In genomic region chr7:40898711-40899375, GRCm38 (mm10) we compare ENCODE assay signal across 8 mouse cellular contexts. TPM values are rescaled to one million over a fixed set of nuclear protein-coding genes. Genes with fewer than 3 reads are reported as not detected.
A peak's percentile ranks its signal among the peaks of the same experiment; 100 is the strongest.
DNase-seq lines count a peak whose midpoint lies in the region; ATAC-seq lines count a peak whose summit lies in the region.

No protein-coding gene starts in this region.

- H3K4me2 ChIP-seq in embryonic facial prominence, embryonic 15.5 days (replicated peaks), result peak overlapping the region; percentile 93
- H3K4me2 ChIP-seq in intestine, embryonic 16.5 days (ENCODE audit: low read depth, low read length), result peak overlapping the region; percentile 76
- H3K4me2 ChIP-seq in liver, embryonic 11.5 days, result peak overlapping the region; percentile 69

- H3K4me3 ChIP-seq in embryonic facial prominence, embryonic 15.5 days (replicated peaks), result peak overlapping the region; percentile 55
- H3K4me3 ChIP-seq in intestine, embryonic 16.5 days (ENCODE audit: low read length), result peak overlapping the region; percentile 49
- H3K4me3 ChIP-seq in liver, embryonic 11.5 days (ENCODE audit: low read depth, low read length), result peak overlapping the region; percentile 44

- DNase-seq in cerebellum, postnatal 14 days, result peak; percentile 46 to 48
- DNase-seq in cerebellum, adult 9-10 months, result no peak
- peak; percentile 1 for DNase-seq in 3134 (ENCODE audit: extremely low read depth, insufficient read length, low spot score)
- peak; percentile 39 for DNase-seq in liver, embryonic 11.5 days (ENCODE audit: low spot score)
- DNase-seq in right cerebral cortex, postnatal 14 days, result peak; percentile 68
- DNase-seq in lung, postnatal 36 days, result no peak

- no peaks in the 10 kb centered on the region for H3K36me3 ChIP-seq in embryonic facial prominence, embryonic 15.5 days
- H3K36me3 ChIP-seq in intestine, embryonic 16.5 days (ENCODE audit: control insufficient read depth, insufficient read depth, low read length), result no peaks in the 10 kb centered on the region
- H3K36me3 ChIP-seq in liver, embryonic 11.5 days (ENCODE audit: control insufficient read depth, insufficient read depth, low read length), result no peaks in the 10 kb centered on the region

- H3K4me1 ChIP-seq in embryonic facial prominence, embryonic 15.5 days, result peaks cover 26% of the 10 kb centered on the region
- peaks cover 11% of the 10 kb centered on the region for H3K4me1 ChIP-seq in intestine, embryonic 16.5 days (ENCODE audit: control insufficient read depth, insufficient read depth, low read length)
- no peaks in the 10 kb centered on the region for H3K4me1 ChIP-seq in liver, embryonic 11.5 days (replicated peaks; ENCODE audit: control insufficient read depth, insufficient read depth, low read length)

- H3K27ac ChIP-seq in embryonic facial prominence, embryonic 15.5 days (replicated peaks), result no peak overlapping the region
- no peak overlapping the region for H3K27ac ChIP-seq in intestine, embryonic 16.5 days (ENCODE audit: low read length)
- H3K27ac ChIP-seq in liver, embryonic 11.5 days (ENCODE audit: low read depth, low read length), result no peak overlapping the region

- peaks cover 80% of the 10 kb centered on the region for H3K27me3 ChIP-seq in embryonic facial prominence, embryonic 15.5 days
- H3K27me3 ChIP-seq in intestine, embryonic 16.5 days (replicated peaks; ENCODE audit: control insufficient read depth, insufficient read depth, low read length), result peaks cover 66% of the 10 kb centered on the region
- H3K27me3 ChIP-seq in liver, embryonic 11.5 days (replicated peaks; ENCODE audit: control insufficient read depth, insufficient read depth, low read length), result peaks cover 69% of the 10 kb centered on the region

- no peaks in the 10 kb centered on the region for H3K9me3 ChIP-seq in embryonic facial prominence, embryonic 15.5 days (replicated peaks)
- no peaks in the 10 kb centered on the region for H3K9me3 ChIP-seq in intestine, embryonic 16.5 days (ENCODE audit: control insufficient read depth, low read length)
- H3K9me3 ChIP-seq in liver, embryonic 11.5 days (ENCODE audit: control insufficient read depth, low read length), result no peaks in the 10 kb centered on the region

- peak overlapping the region; percentile 21 for H3K9ac ChIP-seq in embryonic facial prominence, embryonic 15.5 days
- peak overlapping the region; percentile 52 for H3K9ac ChIP-seq in intestine, embryonic 16.5 days (ENCODE audit: low read depth, low read length)
- H3K9ac ChIP-seq in liver, embryonic 11.5 days (ENCODE audit: low read depth, low read length), result no peak overlapping the region

- WGBS in embryonic facial prominence, embryonic 15.5 days, result under 1% methylated on average over 58 of the region's 70 CpGs
- under 1% methylated on average over 63 of the region's 70 CpGs for WGBS in intestine, embryonic 16.5 days
- WGBS in liver, embryonic 11.5 days, result 1% methylated on average over 44 of the region's 70 CpGs

- ATAC-seq in embryonic facial prominence, embryonic 15.5 days (ENCODE audit: insufficient number of reproducible peaks, low FRiP score, low TSS enrichment, low read depth), result peak; percentile 39
- ATAC-seq in intestine, embryonic 16.5 days, result peak; percentile 45; the same call in 1 of the 2 replicates
- no peak for ATAC-seq in liver, embryonic 11.5 days (replicated peaks; ENCODE audit: low FRiP score)

RNA-seq across cellular contexts. Expression of gene Vstm2b, which starts 0.7 kb away (rescaled TPM):
- 13.4 and 14.9 TPM in 2 replicates for polyA plus RNA-seq in embryonic facial prominence, embryonic 15.5 days (2015; fragmentation: Nextera tagmentation; extraction: Ambion mirVana)
- 0.32 and 0.44 TPM in 2 replicates for polyA plus RNA-seq in intestine, embryonic 16.5 days (2015; fragmentation: Nextera tagmentation; extraction: Ambion mirVana)
- 0.36 and 0.99 TPM in 2 replicates for polyA plus RNA-seq in liver, embryonic 11.5 days (2014; fragmentation: Nextera tagmentation; extraction: Ambion mirVana)

Comparison
In these comparisons a context has a peak if more than half of its experiments do, and no peak if none do; other contexts are left out.
1. DNase-seq: peak in cerebellum, postnatal 14 days (2 of 2), 3134 (single experiment), liver, embryonic 11.5 days (single experiment) and right cerebral cortex, postnatal 14 days (single experiment); none in cerebellum, adult 9-10 months (single experiment) and lung, postnatal 36 days (single experiment).
2. Peak in every context shown above with its lines, with median percentiles within 50 percentile points of each other: H3K4me2 ChIP-seq and H3K4me3 ChIP-seq.